Mouse (Mus musculus) liver, adult 2 months (tissue): ENCODE measurements around the gene Trim52. TPM values are rescaled to one million over a fixed set of nuclear protein-coding genes. Genes with fewer than 3 reads are reported as not detected.
"Not testable (repeated sequence)": the region's sequence is repeated elsewhere in the genome, so short reads cannot be mapped to it uniquely, and the experiment has no call there.

Experiments used
- DNase-seq: peaks from one replicate; pipeline ENCODE4 v3.0.0-alpha.2; 2011; ENCODE audit warnings: low read depth, low spot score; ENCODE audit errors: extremely low read depth
- H3K27ac ChIP-seq: fragments of 200-500 bp; replicated peaks from 2 replicates; pipeline ENCODE4 v1.5.1; 2012; ENCODE audit warnings: low read depth, mild to moderate bottlenecking, control low read depth, inconsistent platforms, low read length; ENCODE audit not compliant: insufficient read depth
- H3K27me3 ChIP-seq: fragments of 200-500 bp; 2 replicates; pipeline ENCODE4 v1.6.1; 2012; ENCODE audit warnings: mild to moderate bottlenecking, moderate library complexity, low read length, inconsistent platforms; ENCODE audit not compliant: control insufficient read depth, insufficient read depth
- H3K36me3 ChIP-seq: fragments of 200-500 bp; 2 replicates; pipeline ENCODE4 v1.6.1; 2012; ENCODE audit warnings: low read length, inconsistent platforms; ENCODE audit not compliant: control insufficient read depth, insufficient read depth
- H3K4me1 ChIP-seq: fragments of 200-500 bp; 2 replicates; pipeline ENCODE4 v1.6.1; 2011; ENCODE audit warnings: low read length; ENCODE audit not compliant: control insufficient read depth, insufficient read depth
- H3K4me3 ChIP-seq: fragments of 200-500 bp; 2 replicates; pipeline ENCODE4 v1.5.1; 2011; ENCODE audit warnings: low read depth, mild to moderate bottlenecking, control low read depth, low read length, moderate library complexity; ENCODE audit not compliant: insufficient read depth
- H3K79me2 ChIP-seq: fragments of 200-500 bp; 2 replicates; pipeline ENCODE4 v1.6.1; 2012; ENCODE audit warnings: inconsistent platforms, mild to moderate bottlenecking, low read length, moderate library complexity; ENCODE audit not compliant: control insufficient read depth, insufficient read depth
- H3K9ac ChIP-seq: fragments of 200-500 bp; 2 replicates; pipeline ENCODE4 v1.6.1; 2012; ENCODE audit warnings: low read depth, mild to moderate bottlenecking, control low read depth, inconsistent platforms, low read length
- CTCF ChIP-seq: fragments of 200-500 bp; IDR thresholded peaks from 2 replicates; pipeline ENCODE4 v1.5.1; 2011; ENCODE audit warnings: low read depth, low read length, control low read depth
- POLR2A ChIP-seq: fragments of 200-500 bp; IDR thresholded peaks from 2 replicates; pipeline ENCODE4 v1.6.1; 2011; ENCODE audit warnings: low read length, control low read depth; ENCODE audit not compliant: insufficient read depth; ENCODE audit errors: extremely low read depth
- WGBS: fragments of 180-500 bp; shearing (Covaris S2); methylation state at CpG from one replicate; pipeline ENCODE4 v1.1.7; 2018; 5-methylcytosine and 5-hydroxymethylcytosine counted together
- polyA plus RNA-seq: library from polyadenylated mRNA; depleted of rRNA; stranded (reverse); fragments of >200 nt; gene quantifications from 2 replicates; pipeline ENCODE4 v1.2.3, GENCODE M21; 2012
- total RNA-seq: library from RNA; depleted of rRNA; stranded (reverse); fragments of >200 nt; gene quantifications from 2 replicates; pipeline ENCODE4 v1.2.3, GENCODE M21; 2014

Gene Trim52
- total and polyA plus RNA-seq, 2 experiments = not detected

DNA sequence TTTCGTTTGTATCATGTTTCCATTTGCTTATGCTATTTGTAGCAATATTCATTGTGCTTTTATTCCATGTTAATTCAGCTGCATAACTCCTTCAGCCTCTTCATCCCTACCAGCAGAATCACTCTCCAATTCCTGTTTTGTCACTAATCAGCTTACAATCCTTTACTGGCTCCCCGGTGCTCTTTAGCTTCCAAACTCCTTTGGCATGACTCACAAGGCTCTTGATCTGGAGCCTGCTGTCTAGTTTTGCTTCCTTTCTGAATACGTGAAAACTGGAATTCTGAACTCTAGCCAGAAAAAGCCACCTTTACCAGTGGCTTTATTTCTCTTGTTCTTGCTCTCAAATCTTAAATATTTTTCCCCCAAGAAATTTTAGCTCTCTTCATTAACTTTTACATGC is 56.3 kb downstream of the Trim52 start:
- Histone ChIP-seq H3K9ac (no peak overlapping the region), H3K27ac (no peak overlapping the region), H3K4me1 (no peaks in the 10 kb centered on the region), H3K79me2 (no peaks in the 10 kb centered on the region), H3K36me3 (no peaks in the 10 kb centered on the region), H3K4me3 (no peak overlapping the region), H3K27me3 (no peaks in the 10 kb centered on the region)
- WGBS = 72% methylated on average over 3 of the region's 3 CpGs
- no peak for DNase-seq
- TF ChIP-seq POLR2A (no peak), CTCF (no peak)

GRCm38 (mm10) chr14:106163196-106163595 is 57.2 kb downstream of the Trim52 start:
- no peaks in the 10 kb centered on the region for H3K27me3 ChIP-seq
- TF ChIP-seq POLR2A (no peak), CTCF (no peak)

GRCm38 (mm10) chr14:106163933-106164332 is 57.9 kb downstream of the Trim52 start:
- H3K4me1 ChIP-seq, H3K79me2 ChIP-seq, H3K27me3 ChIP-seq, H3K36me3 ChIP-seq, DNase-seq, H3K4me3 ChIP-seq, H3K9ac ChIP-seq, H3K27ac ChIP-seq: not testable (repeated sequence)

More at GRCm38 (mm10) chr14:106163196-106163595, 57.2 kb downstream of the Trim52 start:
- DNase-seq = no peak
- Histone ChIP-seq H3K79me2 (no peaks in the 10 kb centered on the region), H3K27ac (no peak overlapping the region), H3K4me1 (no peaks in the 10 kb centered on the region), H3K9ac (no peak overlapping the region), H3K4me3 (no peak overlapping the region), H3K36me3 (no peaks in the 10 kb centered on the region)

GRCm38 (mm10) chr14:106176879-106177278 is 70.9 kb downstream of the Trim52 start:
- no peaks in the 10 kb centered on the region for H3K27me3 ChIP-seq

DNA sequence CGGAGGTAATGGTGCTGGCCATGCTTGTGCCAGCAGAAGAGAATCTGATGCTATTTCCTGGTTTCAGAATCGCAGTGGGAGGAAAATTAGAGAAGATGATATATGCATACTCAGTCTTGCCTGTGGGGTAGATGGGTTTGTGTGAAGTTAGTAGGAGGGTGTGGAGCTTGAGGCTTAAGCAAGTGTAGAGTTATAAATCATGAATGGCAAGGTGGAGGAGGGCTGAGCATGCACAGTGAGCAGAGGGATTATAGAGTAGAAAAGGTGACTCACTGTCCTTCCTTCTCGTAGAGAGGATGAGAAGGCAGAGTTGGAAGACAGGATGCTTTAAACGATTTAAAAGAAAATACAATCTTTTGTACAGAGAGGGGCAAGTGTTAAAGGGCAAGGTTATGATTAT is 72.2 kb downstream of the Trim52 start:
- WGBS = 84% methylated on average over 4 of the region's 4 CpGs

More at GRCm38 (mm10) chr14:106176879-106177278, 70.9 kb downstream of the Trim52 start:
- Histone ChIP-seq H3K9ac (no peak overlapping the region), H3K4me1 (no peaks in the 10 kb centered on the region), H3K4me3 (no peak overlapping the region), H3K27ac (no peak overlapping the region), H3K79me2 (no peaks in the 10 kb centered on the region), H3K36me3 (no peaks in the 10 kb centered on the region)
- 71% methylated on average over 5 of the region's 5 CpGs for WGBS
- no peak for DNase-seq
- no peak for TF ChIP-seq POLR2A
- TF ChIP-seq CTCF = no peak

DNA sequence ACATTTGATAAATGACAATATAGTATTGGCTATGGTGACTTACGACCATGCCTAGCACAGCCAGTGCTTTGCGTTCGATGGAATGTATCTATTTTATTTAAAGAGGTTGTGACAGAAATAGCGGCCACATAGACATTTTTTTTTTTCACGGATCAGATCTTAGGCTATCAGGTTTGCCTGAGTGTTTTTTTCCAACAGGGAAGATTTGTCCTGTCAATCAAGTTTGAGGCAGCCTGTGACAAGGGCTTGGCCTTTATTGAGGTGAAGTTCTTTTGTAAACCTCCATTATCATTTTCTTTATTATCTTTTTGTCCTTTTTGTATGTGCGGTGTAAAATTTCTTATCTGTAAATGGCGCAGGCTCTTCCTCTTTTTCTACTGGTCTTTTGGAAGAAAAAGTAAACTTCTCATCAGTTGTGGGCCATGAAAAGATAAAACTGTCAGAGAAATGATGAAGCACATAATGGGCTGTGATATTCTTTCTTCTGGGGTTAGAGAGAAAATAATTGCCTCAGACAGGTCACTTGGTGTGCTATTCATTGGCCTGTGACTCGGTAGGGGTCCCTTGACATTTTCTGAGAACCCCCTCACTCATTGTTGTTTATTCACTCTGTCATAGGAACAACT is 73.2 kb downstream of the Trim52 start:
- TF ChIP-seq POLR2A (no peak), CTCF (no peak)
- 67% methylated on average over 8 of the region's 8 CpGs for WGBS
- H3K27ac ChIP-seq = no peak overlapping the region

More for the DNA sequence above, 72.2 kb downstream of the Trim52 start:
- H3K4me1 ChIP-seq = no peaks in the 10 kb centered on the region
- TF ChIP-seq POLR2A (no peak), CTCF (no peak)
- H3K27ac ChIP-seq = no peak overlapping the region
- H3K36me3 ChIP-seq = no peaks in the 10 kb centered on the region
- no peaks in the 10 kb centered on the region for H3K79me2 ChIP-seq
- DNase-seq = no peak
- H3K4me3 ChIP-seq = no peak overlapping the region
- no peak overlapping the region for H3K9ac ChIP-seq
- H3K27me3 ChIP-seq = no peaks in the 10 kb centered on the region

More for the DNA sequence above, 73.2 kb downstream of the Trim52 start:
- H3K4me1 ChIP-seq = no peaks in the 10 kb centered on the region
- no peak overlapping the region for H3K9ac ChIP-seq
- no peak overlapping the region for H3K4me3 ChIP-seq
- no peaks in the 10 kb centered on the region for H3K36me3 ChIP-seq
- no peaks in the 10 kb centered on the region for H3K27me3 ChIP-seq
- DNase-seq = no peak
- no peaks in the 10 kb centered on the region for H3K79me2 ChIP-seq
